In the genomic region with DNA sequence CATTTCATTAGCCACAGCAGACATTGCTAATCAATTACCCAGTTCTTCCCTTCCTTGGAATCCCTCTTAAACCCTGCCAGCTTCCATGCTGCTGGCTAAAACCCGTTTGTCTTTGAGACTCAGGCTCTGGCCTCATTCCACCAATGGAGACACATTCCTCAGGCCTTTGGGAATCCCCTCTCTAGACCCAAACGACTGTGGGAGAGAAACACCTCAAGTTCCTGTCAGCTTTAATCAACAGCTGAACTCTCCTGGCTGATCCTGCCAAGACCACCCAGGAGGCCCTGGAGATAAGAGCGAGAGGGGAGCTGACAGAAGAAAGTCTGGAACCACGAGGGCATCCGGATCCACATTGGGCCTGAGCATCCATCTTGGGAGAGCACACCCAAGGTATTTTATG, we compare ENCODE assay signal across 20 mouse cellular contexts. TPM values are rescaled to one million over a fixed set of nuclear protein-coding genes. Genes with fewer than 3 reads are reported as not detected.
A peak's percentile ranks its signal among the peaks of the same experiment; 100 is the strongest.
DNase-seq lines count a peak whose midpoint lies in the region; ATAC-seq lines count a peak whose summit lies in the region.
"Had no signal": no experiment of that assay in that cellular context is flagged by ENCODE, and none has a peak within 500 bp of the region (broad histone marks: within the 10 kb centered on the region; RNA-seq: fewer than 3 reads in every experiment).

No protein-coding gene starts in this region.

- intact Hi-C loops in left cerebral cortex, postnatal 4 days (cut with DNase I) = no loop called here
- intact Hi-C loops in left cerebral cortex, postnatal 10 days (cut with DNase I) = no loop called here

- no peak for ATAC-seq in heart, embryonic 13.5 days (ENCODE audit: extremely low read depth, insufficient number of reproducible peaks, low FRiP score, low TSS enrichment)
- ATAC-seq: hindbrain, embryonic 16.5 days had no signal

- no peak for DNase-seq in heart, postnatal 4 days
- peak; percentile 16 for DNase-seq in left cerebral cortex, postnatal 4 days
- no peak for DNase-seq in left cerebral cortex, postnatal 10 days (ENCODE audit: extremely low spot score in 1 of 2, low spot score in 2 of 2)
- peak; percentile 64 for DNase-seq in Muller cell, postnatal 12 days (ENCODE audit: inconsistent ontology term)
- DNase-seq in limb, embryonic 10.5 days (ENCODE audit: low spot score) = no peak
- no peak for DNase-seq in forebrain, embryonic 10.5 days (ENCODE audit: extremely low spot score, low spot score)
- DNase-seq in heart, adult 9 months (ENCODE audit: low spot score in 2 of 2) = no peak
- DNase-seq: adrenal gland, adult 8-10 months; cerebellum, adult 11-12 months; cerebellum, postnatal 25 days; gastrocnemius, postnatal 14 days; heart, adult 2 months; heart, postnatal 36 days; kidney, adult 9 months; liver; spleen, adult 18-20 months; thymus, postnatal 25 days had no signal

- H3K27me3 ChIP-seq in heart, embryonic 13.5 days (replicated peaks) = 0 out of 2 replicates have a peak, but pooled peaks cover 3% of the 10 kb centered on the region
- no peaks in the 10 kb centered on the region for H3K27me3 ChIP-seq in limb, embryonic 10.5 days (ENCODE audit: low read depth, poor library complexity, severe bottlenecking)
- no peaks in the 10 kb centered on the region for H3K27me3 ChIP-seq in forebrain, embryonic 10.5 days (ENCODE audit: poor library complexity, severe bottlenecking)

- no peak overlapping the region for H3K9ac ChIP-seq in heart, embryonic 13.5 days

- no peak overlapping the region for H3K4me3 ChIP-seq in heart, embryonic 13.5 days
- H3K4me3 ChIP-seq in limb, embryonic 10.5 days = no peak overlapping the region
- no peak overlapping the region for H3K4me3 ChIP-seq in forebrain, embryonic 10.5 days
- H3K4me3 ChIP-seq: heart, adult 2 months; left cerebral cortex, adult 2 months had no signal

- no peaks in the 10 kb centered on the region for H3K36me3 ChIP-seq in heart, embryonic 13.5 days
- no peaks in the 10 kb centered on the region for H3K36me3 ChIP-seq in limb, embryonic 10.5 days
- H3K36me3 ChIP-seq in forebrain, embryonic 10.5 days (replicated peaks) = no peaks in the 10 kb centered on the region

- H3K9me3 ChIP-seq in heart, embryonic 13.5 days = peaks cover 5% of the 10 kb centered on the region; the same call in 1 of the 2 replicates
- H3K9me3 ChIP-seq in limb, embryonic 10.5 days (replicated peaks) = 0 out of 2 replicates have a peak, but pooled peaks cover 2% of the 10 kb centered on the region
- no peaks in the 10 kb centered on the region for H3K9me3 ChIP-seq in forebrain, embryonic 10.5 days

- H3K4me1 ChIP-seq in heart, embryonic 13.5 days = peaks cover 27% of the 10 kb centered on the region
- peaks cover 20% of the 10 kb centered on the region for H3K4me1 ChIP-seq in limb, embryonic 10.5 days
- peaks cover 15% of the 10 kb centered on the region; the same call in 1 of the 2 replicates for H3K4me1 ChIP-seq in forebrain, embryonic 10.5 days

- no peak overlapping the region for H3K4me2 ChIP-seq in heart, embryonic 13.5 days

- peak overlapping the region; percentile 17; the same call in 1 of the 2 replicates for H3K27ac ChIP-seq in heart, embryonic 13.5 days (replicated peaks)
- H3K27ac ChIP-seq in limb, embryonic 10.5 days = peak overlapping the region; percentile 39; the same call in 1 of the 2 replicates
- no peak overlapping the region for H3K27ac ChIP-seq in forebrain, embryonic 10.5 days
- H3K27ac ChIP-seq: heart, adult 2 months had no signal

- WGBS in heart, embryonic 13.5 days = 15% methylated on average over 5 of the region's 5 CpGs
- 47% methylated on average over 5 of the region's 5 CpGs for WGBS in limb, embryonic 10.5 days
- 60% methylated on average over 5 of the region's 5 CpGs for WGBS in forebrain, embryonic 10.5 days

RNA-seq across cellular contexts. Expression of a gene that starts 13.9 kb away (rescaled TPM):
- 11.3 and 11.9 TPM in 2 replicates for polyA plus RNA-seq in heart, embryonic 13.5 days (2015; fragmentation: Nextera tagmentation; extraction: Ambion mirVana)
- total RNA-seq in heart, postnatal 4 days (2021) = 10 to 100 TPM; 20.7 to 20.9 TPM
- 10 to 100 TPM; 16.0 to 20.4 TPM for total RNA-seq in left cerebral cortex, postnatal 4 days (2021)
- total RNA-seq in left cerebral cortex, postnatal 10 days (2021) = 10 to 100 TPM; 15.4 to 15.6 TPM
- 27.1 and 27.7 TPM in 2 replicates for polyA plus RNA-seq in limb, embryonic 10.5 days (2016; fragmentation: Nextera tagmentation; extraction: Ambion mirVana)
- polyA plus RNA-seq in forebrain, embryonic 10.5 days (2016; fragmentation: Nextera tagmentation; extraction: Ambion mirVana) = 22.1 and 25.5 TPM in 2 replicates

Comparison
In these comparisons a context has a peak if more than half of its experiments do, and no peak if none do; other contexts are left out.
1. DNase-seq: peak in left cerebral cortex, postnatal 4 days (single experiment) and Muller cell, postnatal 12 days (single experiment); none in heart, postnatal 4 days (single experiment), left cerebral cortex, postnatal 10 days (0 of 2), limb, embryonic 10.5 days (single experiment), forebrain, embryonic 10.5 days (single experiment) and heart, adult 9 months (0 of 2).